Mouse (Mus musculus): Measurements from ENCODE around the gene Nudt7. TPM values are rescaled to one million over a fixed set of nuclear protein-coding genes. Genes with fewer than 3 reads are reported as not detected.

Gene Nudt7
- total RNA-seq, 2 experiments from 2014 or later = 84.6 to 89.5 TPM

DNA sequence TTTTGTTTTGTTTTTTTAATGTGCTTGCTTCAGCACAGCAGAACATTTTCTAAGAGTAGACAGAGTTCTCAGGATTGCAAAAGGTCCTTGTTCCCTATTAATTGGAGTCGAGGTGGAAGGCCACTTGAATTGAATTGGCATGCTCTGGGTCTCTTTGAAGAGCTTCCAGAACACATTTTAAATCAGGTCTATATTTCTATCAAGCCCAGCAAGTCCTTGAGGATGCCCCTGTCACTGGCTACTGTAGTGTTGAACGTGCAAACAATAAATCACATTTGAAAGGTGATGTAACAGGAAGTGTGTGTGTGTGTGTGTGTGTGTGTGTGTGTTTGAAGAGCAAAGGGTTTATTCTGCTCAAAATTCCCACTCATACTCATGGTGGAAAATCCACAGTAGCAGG is 7.1 kb downstream of the Nudt7 start:
- no peak for DNase-seq (ENCODE audit: low spot score)
- intact Hi-C loops (cut with DNase I) = no loop called here

DNA sequence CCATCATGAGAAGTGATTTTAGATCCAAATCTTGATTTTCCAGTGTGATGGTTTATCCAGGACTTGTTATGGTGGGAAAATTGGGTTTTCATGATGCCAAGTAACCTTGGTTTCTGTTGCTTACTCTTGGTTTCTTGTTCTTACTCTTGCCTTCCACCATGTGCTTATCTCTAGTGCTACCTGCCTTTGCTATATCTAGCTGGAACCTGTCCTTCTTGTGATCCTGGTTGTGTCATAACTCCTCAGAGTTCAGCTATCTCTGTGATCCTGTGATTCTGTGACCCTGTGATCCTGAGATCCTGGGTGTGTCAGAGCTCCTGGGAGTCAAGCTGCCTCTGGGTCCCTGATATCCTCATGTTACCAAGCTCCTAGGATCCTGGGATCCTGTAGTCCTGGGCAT is 8.8 kb downstream of the Nudt7 start:
- no peak for DNase-seq (ENCODE audit: low spot score)
- intact Hi-C loops (cut with DNase I) = no loop called here

DNA sequence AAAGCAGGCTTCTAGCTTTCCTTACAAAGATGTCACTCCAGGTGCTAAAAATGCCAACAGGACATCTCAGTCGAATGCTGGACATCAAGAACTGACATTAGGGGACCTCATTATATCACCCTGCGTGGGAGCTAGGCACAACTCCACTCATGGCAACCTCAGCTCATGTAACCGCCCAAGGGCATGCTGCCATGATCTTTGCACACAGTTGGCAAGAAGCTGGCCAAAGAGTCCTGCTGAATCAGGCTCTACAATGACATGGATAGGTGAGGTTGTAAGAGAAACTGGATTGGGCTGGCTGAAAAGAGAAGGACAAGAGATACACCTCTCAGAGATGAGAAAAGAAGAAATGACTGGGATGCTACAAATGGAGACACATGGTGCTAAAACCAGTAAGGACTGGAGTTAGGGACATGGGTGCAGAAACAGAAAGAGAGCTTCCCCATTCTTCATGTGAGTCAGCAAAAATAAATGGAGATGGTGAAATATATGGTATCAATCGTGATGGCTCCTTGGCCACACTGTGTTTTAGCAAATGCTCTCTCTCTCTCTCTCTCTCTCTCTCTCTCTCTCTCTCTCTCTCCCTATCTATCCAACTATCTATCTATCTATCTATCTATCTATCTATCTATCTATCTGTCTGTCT is 10.4 kb downstream of the Nudt7 start:
- peak; percentile 24 for DNase-seq (ENCODE audit: low spot score)
- intact Hi-C loops (cut with DNase I) = no loop called here

DNA sequence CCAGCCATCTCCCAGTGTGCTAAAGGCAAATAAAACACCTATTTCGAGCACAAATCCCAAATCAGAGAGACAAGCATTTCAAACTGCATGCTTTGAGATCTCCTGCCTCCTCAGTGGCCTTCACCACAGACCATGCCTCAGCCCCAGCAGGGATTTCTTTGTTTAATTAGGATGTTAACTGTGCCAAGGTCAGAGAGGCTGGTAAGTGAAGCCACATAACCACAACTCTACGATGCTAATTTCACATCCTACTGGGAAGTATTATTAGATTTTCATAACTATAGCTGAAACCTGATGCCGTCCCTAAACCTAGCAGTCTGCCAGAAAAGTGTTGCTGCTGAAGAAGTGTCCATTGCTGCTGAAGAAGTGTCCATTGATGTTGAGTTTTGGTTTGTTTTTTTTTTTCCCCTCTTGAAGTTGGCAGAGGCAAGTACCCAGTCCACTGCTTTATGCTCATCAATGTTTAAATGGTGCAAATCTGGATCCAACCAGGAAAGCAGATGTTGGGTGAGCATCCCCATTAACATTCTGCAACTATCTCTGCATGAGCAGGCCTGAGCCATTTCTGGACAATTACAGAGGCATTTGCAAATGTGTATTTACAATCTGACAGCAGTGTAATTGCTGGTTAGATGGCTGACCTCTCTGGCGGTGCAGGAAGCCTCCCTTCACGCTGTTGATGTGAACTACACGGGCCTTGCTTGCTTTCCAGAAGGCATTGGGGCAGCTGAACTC is 20.1 kb downstream of the Nudt7 start:
- DNase-seq (ENCODE audit: low spot score) = no peak
- intact Hi-C loops (cut with DNase I) = no loop called here

DNA sequence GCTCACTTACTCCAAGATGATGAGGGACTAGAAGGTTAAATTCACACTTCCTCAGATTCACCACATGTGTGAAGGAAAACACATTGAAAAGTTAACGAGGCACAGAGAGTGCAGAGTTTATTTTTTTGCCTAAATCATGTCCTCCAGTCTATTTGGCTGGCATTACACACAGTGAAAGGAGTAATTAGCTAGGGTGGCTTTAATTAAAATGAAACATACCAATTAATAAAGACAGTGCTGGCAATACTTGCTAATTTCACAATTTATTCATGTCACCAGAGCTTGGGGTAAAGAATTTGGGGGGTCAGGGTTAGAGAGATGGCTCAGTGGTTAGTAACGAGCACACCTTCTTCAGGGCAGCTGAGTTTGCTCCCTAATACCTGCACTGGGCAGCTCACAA is 25.2 kb downstream of the Nudt7 start:
- intact Hi-C loops (cut with DNase I) = no loop called here
- no peak for DNase-seq (ENCODE audit: low spot score)

DNA sequence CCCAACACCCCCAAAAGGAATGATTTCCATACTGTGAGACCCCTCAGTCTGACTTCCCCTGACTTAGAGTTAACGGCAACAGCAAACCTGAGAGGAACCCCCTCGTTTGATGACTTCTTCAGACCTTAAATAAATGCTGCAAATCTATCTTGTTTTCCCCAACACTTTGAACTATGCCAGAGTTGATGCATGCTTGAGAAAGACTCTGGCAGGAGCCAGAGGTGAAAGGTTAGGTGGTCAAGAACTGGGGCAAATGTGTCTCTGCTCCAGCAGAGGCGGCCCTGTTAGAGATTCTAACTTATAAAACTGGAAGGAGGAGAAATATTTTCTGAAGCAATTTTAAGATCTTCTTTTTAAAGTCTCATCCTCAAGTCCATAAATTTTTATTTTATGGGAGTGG is 26.3 kb downstream of the Nudt7 start:
- intact Hi-C loops (cut with DNase I) = no loop called here
- DNase-seq (ENCODE audit: low spot score) = no peak

DNA sequence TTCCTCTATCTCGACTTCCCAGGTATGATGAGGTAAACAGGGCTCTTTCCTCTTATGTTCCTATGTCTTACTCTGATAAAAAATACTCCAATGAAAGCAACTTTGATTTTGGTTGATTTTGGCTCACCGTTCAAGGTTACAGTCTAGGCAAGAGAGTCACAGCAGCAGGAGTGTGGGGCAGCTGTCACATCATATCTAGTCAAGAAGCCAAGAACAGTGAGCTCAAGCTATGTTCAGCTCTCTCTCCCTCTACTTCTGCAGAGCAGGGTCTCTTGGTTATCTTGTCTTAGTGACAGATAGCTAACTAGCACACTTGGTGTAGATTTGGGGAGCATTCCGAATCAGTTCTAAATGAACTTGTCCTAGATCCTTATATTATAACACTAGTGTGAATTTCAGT is 30.5 kb downstream of the Nudt7 start:
- intact Hi-C loops (cut with DNase I) = no loop called here
- no peak for DNase-seq (ENCODE audit: low spot score)

DNA sequence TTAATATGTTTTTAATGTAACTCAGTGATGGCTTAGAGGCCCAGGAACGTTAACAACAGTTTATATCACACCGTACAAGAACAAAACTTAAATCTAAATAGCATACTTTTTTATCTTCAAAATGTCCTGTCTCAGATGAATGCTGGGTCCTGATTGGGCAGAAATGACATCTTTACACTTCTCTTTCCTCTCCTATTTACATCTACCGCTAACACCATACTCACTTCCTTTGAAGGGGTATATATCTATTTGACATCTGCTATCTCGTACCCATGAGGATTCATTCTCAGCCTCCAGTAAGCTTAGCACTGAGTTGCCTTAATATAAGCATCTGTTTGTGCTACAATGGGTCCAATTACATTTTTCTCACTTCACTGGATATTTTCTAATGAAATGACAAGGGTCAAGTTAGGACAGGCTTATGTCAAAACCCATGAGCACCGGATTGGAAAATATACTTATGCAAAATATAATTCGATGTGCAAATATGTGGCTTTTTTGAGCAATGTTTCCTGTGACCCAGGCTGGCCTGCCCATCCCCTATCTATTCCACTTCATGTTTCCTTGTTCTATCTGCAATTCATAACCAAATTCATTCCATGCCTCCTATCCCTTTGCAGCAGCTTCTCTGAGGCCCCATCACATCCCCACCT is 31.2 kb downstream of the Nudt7 start:
- no peak for DNase-seq (ENCODE audit: low spot score)
- intact Hi-C loops (cut with DNase I) = no loop called here

DNA sequence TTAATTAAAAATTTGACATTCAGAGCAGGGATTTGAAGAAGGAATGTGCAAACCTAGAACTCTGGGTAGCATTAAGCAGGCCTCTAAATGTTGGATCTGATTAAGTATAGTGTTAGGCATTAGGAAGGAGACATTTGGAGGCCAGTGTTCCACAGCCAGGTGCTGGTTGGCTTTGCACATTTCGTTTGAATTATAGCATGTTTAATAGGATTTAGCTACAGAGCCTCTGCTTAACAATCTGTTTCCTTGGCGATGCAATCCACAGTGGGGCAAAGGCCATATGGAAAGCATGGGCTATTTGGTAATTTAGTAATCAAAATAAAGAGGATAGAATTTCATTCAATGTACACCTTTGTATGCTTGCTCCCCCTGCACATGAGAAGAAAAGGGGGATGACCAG is 32.4 kb downstream of the Nudt7 start:
- intact Hi-C loops (cut with DNase I) = no loop called here
- no peak for DNase-seq (ENCODE audit: low spot score)

DNA sequence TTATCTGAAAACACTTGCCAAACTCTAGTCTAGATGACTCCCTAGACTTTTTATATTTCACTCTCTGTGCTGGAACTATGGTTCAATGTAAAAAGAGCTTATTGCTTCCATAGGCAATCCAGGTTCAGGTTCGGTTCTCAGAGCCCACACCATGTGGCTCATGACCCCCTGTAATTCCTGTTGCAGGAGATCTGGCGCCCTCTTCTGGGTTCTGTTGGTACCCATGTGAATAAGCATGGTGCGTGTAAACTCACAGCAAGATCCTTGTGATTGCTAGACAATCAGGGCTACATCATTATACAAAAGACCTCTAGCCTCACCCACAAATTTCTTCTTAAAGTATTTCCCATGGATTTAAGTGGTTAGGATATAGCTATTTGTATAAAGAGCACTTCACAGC is 43.4 kb downstream of the Nudt7 start:
- intact Hi-C loops (cut with DNase I) = no loop called here
- no peak for DNase-seq (ENCODE audit: low spot score)

DNA sequence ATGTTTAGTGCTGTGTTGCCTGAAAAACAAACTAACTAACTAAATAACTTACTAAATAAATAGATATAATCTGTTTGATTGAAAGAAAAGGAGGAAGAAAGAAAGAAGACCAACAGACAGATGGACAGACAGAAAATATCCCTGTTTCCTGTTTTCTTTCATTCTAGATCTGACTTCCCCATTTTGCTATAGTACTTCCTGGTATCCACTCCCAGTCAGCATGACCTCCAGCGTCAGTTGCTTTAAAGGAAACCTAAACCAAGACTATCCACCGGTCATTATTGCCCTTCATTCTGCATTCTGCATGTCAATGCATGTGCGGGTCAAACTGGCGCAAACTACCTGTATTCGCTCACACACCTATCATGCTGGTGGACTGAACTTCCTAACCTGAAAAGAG is 60.0 kb downstream of the Nudt7 start:
- intact Hi-C loops (cut with DNase I) = no loop called here
- DNase-seq (ENCODE audit: low spot score) = no peak

DNA sequence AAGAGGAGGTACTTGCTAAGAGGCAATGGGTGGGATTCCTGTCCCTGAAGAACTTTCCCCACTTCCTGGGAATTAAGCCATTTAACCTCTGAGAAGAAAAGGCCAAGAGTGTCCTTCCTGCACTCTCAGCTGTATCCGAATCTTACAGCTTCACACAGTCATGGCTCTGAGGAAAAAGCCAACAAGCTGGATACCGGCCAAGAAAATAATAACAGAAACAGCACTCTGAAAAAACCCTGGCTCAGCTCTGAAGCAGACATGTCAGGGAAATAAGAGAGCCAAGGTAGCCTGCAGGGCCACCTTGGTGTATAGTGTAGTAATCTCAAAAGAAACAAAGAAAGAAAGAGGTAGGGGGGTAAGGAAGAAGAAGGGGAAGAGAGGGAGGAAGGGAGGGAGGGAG is 65.6 kb downstream of the Nudt7 start:
- intact Hi-C loops (cut with DNase I) = no loop called here
- DNase-seq (ENCODE audit: low spot score) = no peak

Other genes starting within 250 kb of the Nudt7 start
- under 1 TPM; 0.13 to 0.36 TPM for gene Vat1l, start 72.1 kb downstream of the Nudt7 start, total RNA-seq (2021)